Mouse (Mus musculus) stomach, postnatal 0 days (tissue): ENCODE results near the gene Cep170. TPM values are rescaled to one million over a fixed set of nuclear protein-coding genes. Genes with fewer than 3 reads are reported as not detected.

Experiments
- ATAC-seq: fragments of 200-750 bp; cut with Nextera tagmentation; 2 replicates; pipeline ENCODE4 v1.8.0; 2017; ENCODE audit not compliant: low FRiP score, low TSS enrichment
- DNase-seq: peaks from one replicate; pipeline ENCODE4 v3.0.0-alpha.2; 2016; ENCODE audit warnings: low spot score
- H3K27ac ChIP-seq: fragments of 300-500 bp; sonication (generic); replicated peaks from 2 replicates; pipeline ENCODE4 v1.5.1; 2014; ENCODE audit warnings: mild to moderate bottlenecking, control low read depth
- H3K27me3 ChIP-seq: fragments of 300-500 bp; sonication (generic); 2 replicates; pipeline ENCODE4 v1.6.1; 2014; ENCODE audit warnings: low read length; ENCODE audit not compliant: control insufficient read depth, insufficient read depth
- H3K36me3 ChIP-seq: fragments of 300-500 bp; sonication (generic); 2 replicates; pipeline ENCODE4 v1.6.1; 2014; ENCODE audit warnings: low read length, mixed read lengths; ENCODE audit not compliant: control insufficient read depth, insufficient read depth
- H3K4me1 ChIP-seq: fragments of 300-500 bp; sonication (generic); replicated peaks from 2 replicates; pipeline ENCODE4 v1.6.1; 2014; ENCODE audit warnings: antibody characterized with exemption; ENCODE audit not compliant: control insufficient read depth, insufficient read depth
- H3K4me2 ChIP-seq: fragments of 300-500 bp; sonication (generic); replicated peaks from 2 replicates; pipeline ENCODE4 v1.6.1; 2014; ENCODE audit warnings: low read depth, mild to moderate bottlenecking, control low read depth, moderate library complexity
- H3K4me3 ChIP-seq: fragments of 300-500 bp; sonication (generic); 2 replicates; pipeline ENCODE4 v1.5.1; 2014; ENCODE audit warnings: low read depth, low read length, control low read depth
- H3K9ac ChIP-seq: fragments of 300-500 bp; sonication (generic); 2 replicates; pipeline ENCODE4 v1.6.1; 2014; ENCODE audit warnings: mild to moderate bottlenecking, low read length, control low read depth, mixed read lengths
- H3K9me3 ChIP-seq: fragments of 300-500 bp; sonication (generic); 2 replicates; pipeline ENCODE4 v1.6.1; 2016; ENCODE audit warnings: low read length; ENCODE audit not compliant: control insufficient read depth
- CTCF ChIP-seq: IDR thresholded peaks from 2 replicates; pipeline ENCODE4 v1.5.1; 2016; ENCODE audit warnings: antibody characterized with exemption, low read depth, mild to moderate bottlenecking, moderate library complexity
- EP300 ChIP-seq: optimal IDR thresholded peaks from 2 replicates; pipeline ENCODE3; 2016; ENCODE audit warnings: antibody characterized with exemption
- WGBS: fragments of 180-500 bp; shearing (Covaris S2); extraction: QIAGEN DNeasy Blood & Tissue Kit; methylation state at CpG from one replicate; pipeline ENCODE4 v1.1.7; 2014; 5-methylcytosine and 5-hydroxymethylcytosine counted together
- polyA plus RNA-seq: library from polyadenylated mRNA; unstranded; fragments of >200 nt; fragmentation: Nextera tagmentation; extraction: Ambion mirVana; gene quantifications from 2 replicates; pipeline ENCODE4 v1.2.1, GENCODE M21; 2015

Gene Cep170
- polyA plus RNA-seq, 1 experiment from 2014 or later: 4.9 TPM

GRCm38 (mm10) chr1:176827945-176828485, 14.1 kb upstream of the Cep170 start:
- 71% methylated on average over 5 of the region's 5 CpGs for WGBS
- Histone ChIP-seq H3K9me3 (no peaks in the 10 kb centered on the region), H3K36me3 (no peaks in the 10 kb centered on the region; the same call in 1 of the 2 replicates), H3K27ac (no peak overlapping the region), H3K4me3 (no peak overlapping the region), H3K4me1 (no peaks in the 10 kb centered on the region), H3K4me2 (no peak overlapping the region), H3K9ac (no peak overlapping the region), H3K27me3 (no peaks in the 10 kb centered on the region)
- no peak for ATAC-seq
- TF ChIP-seq CTCF (no peak), EP300 (no peak)
- DNase-seq: no peak

GRCm38 (mm10) chr1:176827365-176827764, 13.5 kb upstream of the Cep170 start:
- DNase-seq: no peak
- ATAC-seq: peak; percentile 72; the same call in 1 of the 2 replicates
- H3K4me1 ChIP-seq: no peaks in the 10 kb centered on the region
- WGBS: 69% methylated on average over 4 of the region's 4 CpGs
- H3K27me3 ChIP-seq: no peaks in the 10 kb centered on the region
- no peak overlapping the region for H3K9ac ChIP-seq
- H3K9me3 ChIP-seq: no peaks in the 10 kb centered on the region
- H3K36me3 ChIP-seq: no peaks in the 10 kb centered on the region; the same call in 1 of the 2 replicates
- H3K4me3 ChIP-seq: no peak overlapping the region
- no peak overlapping the region for H3K4me2 ChIP-seq
- H3K27ac ChIP-seq: no peak overlapping the region
- no peak for TF ChIP-seq EP300
- no peak for TF ChIP-seq CTCF

DNA sequence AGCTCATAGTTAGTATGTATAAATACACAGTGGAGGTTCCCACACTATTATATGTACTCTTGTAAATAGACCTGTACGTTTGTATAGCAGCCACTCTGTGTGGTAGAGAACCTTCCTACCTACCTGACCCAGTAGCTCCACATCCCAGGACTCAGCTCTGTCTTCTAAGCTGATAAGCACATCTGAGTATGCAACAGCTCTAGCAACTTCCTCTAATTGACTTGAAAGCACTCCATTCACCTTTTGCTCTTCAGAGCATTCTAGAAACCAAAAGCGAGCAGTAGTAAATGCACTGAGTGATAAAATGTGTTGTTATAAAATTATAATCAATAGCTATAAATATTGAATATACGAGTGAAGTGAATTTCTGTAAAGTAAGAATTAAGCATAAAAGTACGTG, 13.1 kb upstream of the Cep170 start:
- H3K27me3 ChIP-seq: no peaks in the 10 kb centered on the region
- no peak overlapping the region for H3K4me2 ChIP-seq
- no peak for DNase-seq
- WGBS: 89% methylated on average over 4 of the region's 4 CpGs
- no peak for ATAC-seq
- no peak overlapping the region for H3K4me3 ChIP-seq
- H3K4me1 ChIP-seq: no peaks in the 10 kb centered on the region
- no peak overlapping the region for H3K9ac ChIP-seq
- no peaks in the 10 kb centered on the region; the same call in 1 of the 2 replicates for H3K36me3 ChIP-seq
- TF ChIP-seq CTCF: no peak
- TF ChIP-seq EP300: no peak
- no peak overlapping the region for H3K27ac ChIP-seq
- H3K9me3 ChIP-seq: no peaks in the 10 kb centered on the region

GRCm38 (mm10) chr1:176826186-176826585, 12.3 kb upstream of the Cep170 start:
- Histone ChIP-seq H3K27ac (no peak overlapping the region), H3K36me3 (no peaks in the 10 kb centered on the region; the same call in 1 of the 2 replicates), H3K9ac (no peak overlapping the region), H3K4me2 (no peak overlapping the region), H3K9me3 (no peaks in the 10 kb centered on the region), H3K4me1 (no peaks in the 10 kb centered on the region), H3K4me3 (no peak overlapping the region), H3K27me3 (no peaks in the 10 kb centered on the region)
- DNase-seq (no peak), ATAC-seq (no peak)
- TF ChIP-seq EP300 (no peak), CTCF (no peak)
- WGBS: 80% methylated on average over 11 of the region's 11 CpGs

GRCm38 (mm10) chr1:176825084-176825483, 11.2 kb upstream of the Cep170 start:
- no peaks in the 10 kb centered on the region for H3K9me3 ChIP-seq
- H3K27ac ChIP-seq: no peak overlapping the region
- no peak overlapping the region for H3K4me3 ChIP-seq
- H3K9ac ChIP-seq: no peak overlapping the region
- H3K27me3 ChIP-seq: no peaks in the 10 kb centered on the region
- ATAC-seq: no peak
- TF ChIP-seq EP300 (no peak), CTCF (no peak)
- DNase-seq: no peak
- no peaks in the 10 kb centered on the region; the same call in 1 of the 2 replicates for H3K36me3 ChIP-seq
- no peak overlapping the region for H3K4me2 ChIP-seq
- WGBS: 95% methylated on average over 4 of the region's 4 CpGs
- no peaks in the 10 kb centered on the region for H3K4me1 ChIP-seq

DNA sequence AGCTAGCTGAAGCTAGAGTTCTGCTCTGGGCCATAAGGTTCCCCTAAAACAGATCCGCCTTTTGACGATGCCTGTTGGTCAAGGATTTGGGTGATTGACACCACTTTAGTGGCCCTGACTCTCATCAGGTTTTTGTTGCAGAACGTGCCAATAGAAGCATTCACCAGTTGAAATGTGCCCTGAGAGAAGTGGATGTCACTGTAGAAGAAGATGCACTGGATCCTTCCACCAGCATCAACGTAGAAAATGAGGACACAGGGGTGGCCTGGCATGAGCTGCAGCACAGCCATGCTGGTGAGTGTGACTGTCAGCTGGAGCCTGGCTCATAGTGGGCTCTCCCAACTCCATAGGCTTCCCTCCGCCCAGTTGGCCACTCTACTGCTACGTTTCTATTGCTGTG, 10.7 kb upstream of the Cep170 start:
- Histone ChIP-seq H3K4me1 (no peaks in the 10 kb centered on the region), H3K9ac (no peak overlapping the region), H3K36me3 (no peaks in the 10 kb centered on the region; the same call in 1 of the 2 replicates), H3K27me3 (no peaks in the 10 kb centered on the region), H3K27ac (no peak overlapping the region), H3K4me3 (no peak overlapping the region), H3K9me3 (no peaks in the 10 kb centered on the region), H3K4me2 (no peak overlapping the region)
- no peak for TF ChIP-seq EP300
- TF ChIP-seq CTCF: no peak
- ATAC-seq (no peak), DNase-seq (no peak)
- 86% methylated on average over 6 of the region's 6 CpGs for WGBS
